Mouse (Mus musculus): ENCODE results near the gene Gm16181.

GRCm38 (mm10) chr17:35220156-35220952 is at the start of gene Gm16181:
- TF ChIP-seq CTCF (IDR thresholded peaks at IDR 0.05; ENCODE audit: control insufficient read depth, insufficient read depth, insufficient replicate concordance, low read depth, low read length) (no peak), POLR2A (IDR thresholded peaks at IDR 0.05; ENCODE audit: control insufficient read depth, low read depth, low read length) (no peak)

All from testis, adult 2 months (tissue).